Mouse (Mus musculus): ENCODE measurements at regions not wholly inside any gene's neighbourhood (a gene's known extent, or its start where the extent isn't known, plus 50 kb on each side); places are given as distances from the start of the nearest gene placed in this dataset.

GRCm38 (mm10) chr2:74930702-74931101, 105.1 kb downstream of the Mtx2 start:
- in situ Hi-C loops (cut with MboI, MseI) = no loop called here

GRCm38 (mm10) chr2:74933190-74933589, 107.6 kb downstream of the Mtx2 start:
- in situ Hi-C loops (cut with MboI, MseI) = no loop called here

GRCm38 (mm10) chr2:74933771-74934170, 108.2 kb downstream of the Mtx2 start:
- in situ Hi-C loops (cut with MboI, MseI) = no loop called here

GRCm38 (mm10) chr2:74938711-74939110, 113.1 kb downstream of the Mtx2 start:
- in situ Hi-C loops (cut with MboI, MseI) = no loop called here

- in situ Hi-C loops (cut with MboI, MseI) = no loop called here
These were observed 116.4 kb downstream of the Mtx2 start for GRCm38 (mm10) chr2:74941966-74942365.

- in situ Hi-C loops (cut with MboI, MseI) = no loop called here
These were observed 117.1 kb downstream of the Mtx2 start for GRCm38 (mm10) chr2:74942611-74943198.

- in situ Hi-C loops (cut with MboI, MseI) = no loop called here
These were observed 119.7 kb downstream of the Mtx2 start for GRCm38 (mm10) chr2:74945185-74945749.

- in situ Hi-C loops (cut with MboI, MseI) = no loop called here
These were observed 126.0 kb downstream of the Mtx2 start for GRCm38 (mm10) chr2:74951401-74952260.

- in situ Hi-C loops (cut with MboI, MseI) = no loop called here
These were observed 128.5 kb downstream of the Mtx2 start for GRCm38 (mm10) chr2:74954101-74954500.

GRCm38 (mm10) chr2:74955281-74956128, 129.9 kb downstream of the Mtx2 start:
- in situ Hi-C loops (cut with MboI, MseI) = no loop called here

- in situ Hi-C loops (cut with MboI, MseI) = no loop called here
These were observed 130.5 kb downstream of the Mtx2 start for GRCm38 (mm10) chr2:74956129-74956450.

- in situ Hi-C loops (cut with MboI, MseI) = no loop called here
These were observed 131.0 kb downstream of the Mtx2 start for GRCm38 (mm10) chr2:74956556-74956955.

GRCm38 (mm10) chr2:74959936-74960335, 134.3 kb downstream of the Mtx2 start:
- in situ Hi-C loops (cut with MboI, MseI) = loop anchor here (5.0 kb wide), 1 partner anchor 238 kb away; no protein-coding TSS in a partner anchor

- in situ Hi-C loops (cut with MboI, MseI) = loop anchor here (5.0 kb wide), 1 partner anchor 240 kb away; no protein-coding TSS in a partner anchor
These were observed 136.8 kb downstream of the Mtx2 start for GRCm38 (mm10) chr2:74962416-74962815.

GRCm38 (mm10) chr2:74964360-74964759, 138.8 kb downstream of the Mtx2 start:
- in situ Hi-C loops (cut with MboI, MseI) = loop anchor here (5.0 kb wide), 1 partner anchor 242 kb away; no protein-coding TSS in a partner anchor

- in situ Hi-C loops (cut with MboI, MseI) = loop anchor here (5.0 kb wide), 1 partner anchor 243 kb away; no protein-coding TSS in a partner anchor
These were observed 139.4 kb downstream of the Mtx2 start for GRCm38 (mm10) chr2:74964980-74965379.

GRCm38 (mm10) chr2:74965384-74966060, 139.9 kb downstream of the Mtx2 start:
- in situ Hi-C loops (cut with MboI, MseI) = no loop called here

- in situ Hi-C loops (cut with MboI, MseI) = no loop called here
These were observed 145.1 kb downstream of the Mtx2 start for GRCm38 (mm10) chr2:74970611-74971265.

- in situ Hi-C loops (cut with MboI, MseI) = no loop called here
These were observed 147.8 kb downstream of the Mtx2 start for GRCm38 (mm10) chr2:74973386-74973785.

GRCm38 (mm10) chr2:74974595-74975325, 149.2 kb downstream of the Mtx2 start:
- in situ Hi-C loops (cut with MboI, MseI) = no loop called here

Data from T-helper 2 cell (primary cell).